Mouse (Mus musculus) large intestine, adult 2 months (tissue): Measurements from ENCODE around the gene Brinp2. TPM values are rescaled to one million over a fixed set of nuclear protein-coding genes. Genes with fewer than 3 reads are reported as not detected.

Experiments used
- DNase-seq: peaks from one replicate; pipeline ENCODE4 v3.0.0-alpha.2; 2012; ENCODE audit warnings: low read depth, low spot score
- WGBS: fragments of 180-500 bp; shearing (Covaris S2); methylation state at CpG from one replicate; pipeline ENCODE4 v1.1.7; 2018; 5-methylcytosine and 5-hydroxymethylcytosine counted together
- polyA plus RNA-seq: library from polyadenylated mRNA; depleted of rRNA; stranded (reverse); fragments of >200 nt; gene quantifications from 2 replicates; pipeline ENCODE4 v1.2.3, GENCODE M21; 2012; rRNA removed

The Brinp2 gene
- polyA plus RNA-seq = 0.80 and 0.89 TPM in 2 replicates

- WGBS = 1% methylated on average over 30 of the region's 30 CpGs
- DNase-seq = peak; percentile 21
These were observed at the start of gene Brinp2 for GRCm38 (mm10) chr1:158356051-158356461. Brinp2 (minus strand) TSS chr1:158356326.

- 15% methylated on average over 2 of the region's 2 CpGs for WGBS
- DNase-seq = no peak
These were observed 44.8 kb upstream of the Brinp2 start for GRCm38 (mm10) chr1:158400898-158401297.

- no peak for DNase-seq
- 89% methylated on average over 2 of the region's 2 CpGs for WGBS
These were observed 40.9 kb upstream of the Brinp2 start for GRCm38 (mm10) chr1:158397058-158397457.

GRCm38 (mm10) chr1:158390693-158391092 is 34.6 kb upstream of the Brinp2 start:
- 70% methylated on average over 4 of the region's 4 CpGs for WGBS
- no peak for DNase-seq

- 67% methylated on average over 4 of the region's 4 CpGs for WGBS
- DNase-seq = no peak
These were observed 32.9 kb upstream of the Brinp2 start for GRCm38 (mm10) chr1:158388995-158389394.

GRCm38 (mm10) chr1:158386781-158387180 is 30.7 kb upstream of the Brinp2 start:
- no peak for DNase-seq
- WGBS = 47% methylated on average over 3 of the region's 3 CpGs

- WGBS = 94% methylated on average over 2 of the region's 2 CpGs
- DNase-seq = no peak
These were observed 29.2 kb upstream of the Brinp2 start for GRCm38 (mm10) chr1:158385311-158385710.

GRCm38 (mm10) chr1:158383210-158383609 is 27.1 kb upstream of the Brinp2 start:
- 76% methylated on average over 3 of the region's 3 CpGs for WGBS
- DNase-seq = no peak

GRCm38 (mm10) chr1:158382277-158382676 is 26.2 kb upstream of the Brinp2 start:
- WGBS = 62% methylated on average over 6 of the region's 6 CpGs
- DNase-seq = no peak

- DNase-seq = no peak
- 62% methylated on average over 1 of the region's 1 CpGs for WGBS
These were observed 8.3 kb upstream of the Brinp2 start for GRCm38 (mm10) chr1:158364461-158364860.

GRCm38 (mm10) chr1:158362292-158363101 is 6.4 kb upstream of the Brinp2 start:
- no peak for DNase-seq
- 2% methylated on average over 35 of the region's 37 CpGs for WGBS

- WGBS = 8% methylated on average over 2 of the region's 2 CpGs
- DNase-seq = no peak
These were observed 5.8 kb upstream of the Brinp2 start, which contains the start of gene Astn1 for GRCm38 (mm10) chr1:158361964-158362291. Astn1 (plus strand) TSS chr1:158362273.

GRCm38 (mm10) chr1:158355177-158356050 is 712 bp downstream of the Brinp2 start:
- WGBS = 10% methylated on average over 28 of the region's 28 CpGs
- no peak for DNase-seq

- 66% methylated on average over 5 of the region's 5 CpGs for WGBS
These were observed 2.3 kb downstream of the Brinp2 start for GRCm38 (mm10) chr1:158353656-158354371.

GRCm38 (mm10) chr1:158343243-158343714 is 12.8 kb downstream of the Brinp2 start:
- no peak for DNase-seq
- 56% methylated on average over 6 of the region's 6 CpGs for WGBS

More at GRCm38 (mm10) chr1:158353656-158354371, 2.3 kb downstream of the Brinp2 start:
- DNase-seq = no peak

- 79% methylated on average over 2 of the region's 2 CpGs for WGBS
- no peak for DNase-seq
These were observed 27.3 kb downstream of the Brinp2 start for GRCm38 (mm10) chr1:158328839-158329238.

- 69% methylated on average over 5 of the region's 5 CpGs for WGBS
- no peak for DNase-seq
These were observed 28.0 kb downstream of the Brinp2 start for GRCm38 (mm10) chr1:158328126-158328525.

GRCm38 (mm10) chr1:158323325-158323724 is 32.8 kb downstream of the Brinp2 start:
- DNase-seq = no peak
- WGBS = 79% methylated on average over 6 of the region's 6 CpGs

GRCm38 (mm10) chr1:158310426-158311156 is 45.5 kb downstream of the Brinp2 start:
- WGBS = 61% methylated on average over 5 of the region's 5 CpGs
- DNase-seq = no peak
